Mouse (Mus musculus): ENCODE measurements around the gene Ncf1. TPM values are rescaled to one million over a fixed set of nuclear protein-coding genes. Genes with fewer than 3 reads are reported as not detected.

Ncf1 gene
- polyA plus RNA-seq, 1 experiment from 2014 or later, result 2.8 TPM

- Histone ChIP-seq H3K4me3 (no peak overlapping the region), H3K9ac (no peak overlapping the region), H3K9me3 (no peaks in the 10 kb centered on the region), H3K36me3 (peaks cover 100% of the 10 kb centered on the region), H3K27me3 (no peaks in the 10 kb centered on the region), H3K4me2 (replicated peaks) (no peak overlapping the region), H3K27ac (no peak overlapping the region), H3K4me1 (no peaks in the 10 kb centered on the region)
- no peak for ATAC-seq (ENCODE audit: low FRiP score, low read depth)
- 85% methylated on average over 5 of the region's 5 CpGs for WGBS
Measured at GRCm38 (mm10) chr5:134241831-134242230, 12.4 kb upstream of the Ncf1 start.

GRCm38 (mm10) chr5:134237936-134238760, 8.7 kb upstream of the Ncf1 start:
- ATAC-seq (ENCODE audit: low FRiP score, low read depth), result no peak

GRCm38 (mm10) chr5:134237508-134237907, 8.1 kb upstream of the Ncf1 start:
- Histone ChIP-seq H3K27me3 (no peaks in the 10 kb centered on the region), H3K36me3 (peaks cover 70% of the 10 kb centered on the region), H3K9ac (no peak overlapping the region), H3K9me3 (no peaks in the 10 kb centered on the region), H3K4me3 (no peak overlapping the region), H3K4me2 (replicated peaks) (no peak overlapping the region), H3K4me1 (peaks cover 42% of the 10 kb centered on the region), H3K27ac (no peak overlapping the region)
- no peak for ATAC-seq (ENCODE audit: low FRiP score, low read depth)
- WGBS, result 94% methylated on average over 11 of the region's 11 CpGs

More at GRCm38 (mm10) chr5:134237936-134238760, 8.7 kb upstream of the Ncf1 start:
- H3K9ac ChIP-seq, result no peak overlapping the region
- 91% methylated on average over 28 of the region's 28 CpGs for WGBS
- H3K27ac ChIP-seq, result no peak overlapping the region
- peaks cover 35% of the 10 kb centered on the region for H3K4me1 ChIP-seq
- peaks cover 77% of the 10 kb centered on the region for H3K36me3 ChIP-seq
- H3K4me2 ChIP-seq (replicated peaks), result no peak overlapping the region
- no peaks in the 10 kb centered on the region for H3K9me3 ChIP-seq
- H3K27me3 ChIP-seq, result no peaks in the 10 kb centered on the region
- H3K4me3 ChIP-seq, result no peak overlapping the region

GRCm38 (mm10) chr5:134236796-134237195, 7.4 kb upstream of the Ncf1 start:
- no peaks in the 10 kb centered on the region for H3K27me3 ChIP-seq
- ATAC-seq (ENCODE audit: low FRiP score, low read depth), result no peak
- no peaks in the 10 kb centered on the region for H3K9me3 ChIP-seq
- H3K4me3 ChIP-seq, result no peak overlapping the region
- H3K4me2 ChIP-seq (replicated peaks), result no peak overlapping the region
- peaks cover 47% of the 10 kb centered on the region for H3K4me1 ChIP-seq
- WGBS, result 81% methylated on average over 6 of the region's 6 CpGs
- H3K9ac ChIP-seq, result no peak overlapping the region
- peaks cover 63% of the 10 kb centered on the region for H3K36me3 ChIP-seq
- H3K27ac ChIP-seq, result no peak overlapping the region

DNA sequence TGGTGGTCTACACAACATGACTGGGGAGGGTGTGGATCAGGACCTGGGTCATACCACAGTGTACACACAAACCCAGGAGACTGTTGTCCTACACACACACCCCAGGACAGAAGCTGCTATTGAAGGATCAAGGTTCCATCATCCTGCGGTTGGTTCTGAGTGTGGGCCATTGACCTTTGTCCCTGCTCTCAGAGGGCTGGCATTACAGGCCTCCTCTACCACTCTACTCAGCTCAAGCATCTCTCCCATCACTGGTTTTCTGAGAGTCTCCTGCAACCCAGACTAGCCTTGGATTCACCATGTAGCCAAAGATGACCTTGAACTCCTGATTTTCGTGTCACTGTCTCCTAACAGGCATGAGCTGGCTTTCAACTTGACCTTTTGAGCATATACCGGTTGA, 6.8 kb upstream of the Ncf1 start:
- H3K27ac ChIP-seq, result peak overlapping the region; percentile 6; the same call in 1 of the 2 replicates
- H3K36me3 ChIP-seq, result peaks cover 58% of the 10 kb centered on the region
- WGBS, result 87% methylated on average over 3 of the region's 3 CpGs

DNA sequence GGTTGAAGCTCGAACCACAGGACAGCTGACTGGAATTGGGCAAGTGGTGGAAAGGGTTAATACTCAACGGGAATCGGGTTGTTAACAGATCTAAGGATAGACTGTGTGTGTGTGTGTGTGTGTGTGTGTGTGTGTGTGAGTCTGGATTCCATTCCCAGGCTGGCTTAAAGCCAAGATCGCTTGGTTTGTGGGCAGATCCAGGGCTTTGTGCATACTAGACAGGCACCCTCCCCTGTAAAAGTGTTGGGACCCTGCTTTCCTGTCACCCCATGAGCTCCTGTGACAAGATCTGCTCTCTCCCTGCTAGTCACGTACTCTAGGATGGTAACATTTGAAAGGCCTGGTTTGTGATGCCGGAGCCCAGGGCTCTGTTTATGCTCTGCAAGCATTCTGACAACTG, 5.7 kb upstream of the Ncf1 start:
- H3K27me3 ChIP-seq, result no peaks in the 10 kb centered on the region
- H3K36me3 ChIP-seq, result peaks cover 46% of the 10 kb centered on the region
- ATAC-seq (ENCODE audit: low FRiP score, low read depth), result peak; percentile 20; the same call in 1 of the 2 replicates
- no peaks in the 10 kb centered on the region for H3K9me3 ChIP-seq
- no peak overlapping the region for H3K4me3 ChIP-seq
- peak overlapping the region; percentile 82 for H3K27ac ChIP-seq
- H3K4me2 ChIP-seq (replicated peaks), result no peak overlapping the region
- peak overlapping the region; percentile 35; the same call in 1 of the 2 replicates for H3K9ac ChIP-seq
- 14% methylated on average over 6 of the region's 6 CpGs for WGBS
- H3K4me1 ChIP-seq, result peaks cover 47% of the 10 kb centered on the region

More for the DNA sequence above, 6.8 kb upstream of the Ncf1 start:
- H3K4me1 ChIP-seq, result peaks cover 47% of the 10 kb centered on the region
- ATAC-seq (ENCODE audit: low FRiP score, low read depth), result no peak
- no peak overlapping the region for H3K4me2 ChIP-seq (replicated peaks)
- no peaks in the 10 kb centered on the region for H3K27me3 ChIP-seq
- H3K4me3 ChIP-seq, result no peak overlapping the region
- H3K9ac ChIP-seq, result no peak overlapping the region
- no peaks in the 10 kb centered on the region for H3K9me3 ChIP-seq

DNA sequence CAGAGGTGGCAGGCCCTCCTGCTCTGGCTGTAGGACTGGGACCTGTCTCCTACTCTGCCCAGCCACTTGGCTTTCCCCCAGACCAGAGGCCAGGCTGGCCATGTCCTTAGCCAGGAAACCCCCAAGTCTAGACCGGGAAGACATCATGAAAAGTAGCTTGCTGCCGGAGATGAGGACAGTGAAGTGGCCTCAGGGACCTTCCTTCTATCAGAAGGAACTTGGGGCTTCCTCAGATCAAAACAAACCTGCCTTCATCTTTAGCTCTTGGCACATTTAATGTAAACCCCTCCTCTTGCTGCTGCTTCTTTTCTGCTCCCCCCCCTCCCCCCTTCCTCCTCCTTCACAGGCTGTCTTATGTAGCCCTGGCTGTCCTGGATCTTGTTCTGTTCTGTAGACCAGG, 4.8 kb upstream of the Ncf1 start:
- peak overlapping the region; percentile 6; the same call in 1 of the 2 replicates for H3K27ac ChIP-seq
- H3K27me3 ChIP-seq, result no peaks in the 10 kb centered on the region
- no peak overlapping the region for H3K4me2 ChIP-seq (replicated peaks)
- no peak for ATAC-seq (ENCODE audit: low FRiP score, low read depth)
- H3K4me1 ChIP-seq, result peaks cover 47% of the 10 kb centered on the region
- H3K9ac ChIP-seq, result no peak overlapping the region
- 57% methylated on average over 2 of the region's 2 CpGs for WGBS
- no peak overlapping the region for H3K4me3 ChIP-seq
- no peaks in the 10 kb centered on the region for H3K9me3 ChIP-seq
- peaks cover 37% of the 10 kb centered on the region for H3K36me3 ChIP-seq

DNA sequence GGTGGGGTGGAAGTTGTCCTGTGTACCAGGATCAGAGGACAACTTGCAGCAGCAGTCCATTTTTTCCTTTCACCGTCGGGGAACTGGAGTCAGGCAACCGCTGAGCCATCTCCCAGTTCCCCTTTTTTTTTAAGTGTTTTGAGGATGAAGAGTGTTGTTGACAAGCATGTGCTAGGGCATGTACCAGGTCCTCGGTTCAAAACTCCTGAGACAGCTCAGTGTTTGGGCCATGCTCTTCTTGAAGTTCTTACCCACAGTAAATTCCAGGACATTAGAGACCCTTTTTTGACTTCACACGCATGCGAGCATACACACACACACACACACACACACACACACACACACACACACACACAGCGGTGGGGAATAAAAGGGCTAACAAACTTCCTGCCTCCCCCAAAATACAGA, 3.8 kb upstream of the Ncf1 start:
- no peak for ATAC-seq (ENCODE audit: low FRiP score, low read depth)
- H3K4me1 ChIP-seq, result peaks cover 47% of the 10 kb centered on the region
- H3K4me3 ChIP-seq, result no peak overlapping the region
- H3K27me3 ChIP-seq, result no peaks in the 10 kb centered on the region
- peaks cover 28% of the 10 kb centered on the region for H3K36me3 ChIP-seq
- no peak overlapping the region for H3K9ac ChIP-seq
- H3K9me3 ChIP-seq, result no peaks in the 10 kb centered on the region
- no peak overlapping the region for H3K4me2 ChIP-seq (replicated peaks)
- no peak overlapping the region for H3K27ac ChIP-seq
- 31% methylated on average over 7 of the region's 7 CpGs for WGBS

GRCm38 (mm10) chr5:134232568-134232967, 3.1 kb upstream of the Ncf1 start:
- no peak overlapping the region for H3K4me3 ChIP-seq
- ATAC-seq (ENCODE audit: low FRiP score, low read depth), result no peak
- H3K36me3 ChIP-seq, result peaks cover 21% of the 10 kb centered on the region
- H3K4me1 ChIP-seq, result peaks cover 47% of the 10 kb centered on the region
- WGBS, result 13% methylated on average over 7 of the region's 7 CpGs
- H3K27me3 ChIP-seq, result no peaks in the 10 kb centered on the region
- H3K27ac ChIP-seq, result no peak overlapping the region
- H3K4me2 ChIP-seq (replicated peaks), result no peak overlapping the region
- no peak overlapping the region for H3K9ac ChIP-seq
- H3K9me3 ChIP-seq, result no peaks in the 10 kb centered on the region

GRCm38 (mm10) chr5:134232111-134232510, 2.7 kb upstream of the Ncf1 start:
- no peak for ATAC-seq (ENCODE audit: low FRiP score, low read depth)
- Histone ChIP-seq H3K9me3 (no peaks in the 10 kb centered on the region), H3K27me3 (no peaks in the 10 kb centered on the region), H3K9ac (no peak overlapping the region), H3K4me3 (no peak overlapping the region), H3K27ac (no peak overlapping the region), H3K4me2 (replicated peaks) (no peak overlapping the region), H3K4me1 (peaks cover 50% of the 10 kb centered on the region), H3K36me3 (peaks cover 16% of the 10 kb centered on the region)
- 54% methylated on average over 6 of the region's 6 CpGs for WGBS

DNA sequence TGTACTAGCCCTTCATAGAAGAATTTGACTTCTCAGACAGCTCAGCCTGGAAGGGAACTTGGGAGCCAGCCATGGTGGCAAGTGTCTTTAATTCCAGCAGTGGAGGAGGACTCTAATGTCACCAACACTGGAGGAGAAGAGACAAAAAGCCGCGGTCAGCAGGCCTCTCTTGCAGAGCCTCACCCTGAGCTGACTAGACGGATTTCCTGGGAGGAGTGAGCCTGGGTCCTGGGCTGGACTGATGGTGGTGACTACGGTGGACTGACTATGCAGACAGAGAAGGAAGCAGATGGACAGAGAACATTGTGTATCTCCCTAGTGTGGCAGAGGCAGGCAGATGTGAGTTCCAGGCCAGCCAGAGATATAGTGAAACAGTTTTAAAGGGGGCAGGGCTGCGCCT, 2.0 kb upstream of the Ncf1 start:
- Histone ChIP-seq H3K4me1 (peaks cover 53% of the 10 kb centered on the region), H3K36me3 (peaks cover 9% of the 10 kb centered on the region), H3K9me3 (no peaks in the 10 kb centered on the region), H3K4me3 (no peak overlapping the region), H3K9ac (no peak overlapping the region), H3K4me2 (replicated peaks) (no peak overlapping the region), H3K27ac (no peak overlapping the region), H3K27me3 (no peaks in the 10 kb centered on the region)
- no peak for ATAC-seq (ENCODE audit: low FRiP score, low read depth)
- WGBS, result 82% methylated on average over 5 of the region's 5 CpGs

DNA sequence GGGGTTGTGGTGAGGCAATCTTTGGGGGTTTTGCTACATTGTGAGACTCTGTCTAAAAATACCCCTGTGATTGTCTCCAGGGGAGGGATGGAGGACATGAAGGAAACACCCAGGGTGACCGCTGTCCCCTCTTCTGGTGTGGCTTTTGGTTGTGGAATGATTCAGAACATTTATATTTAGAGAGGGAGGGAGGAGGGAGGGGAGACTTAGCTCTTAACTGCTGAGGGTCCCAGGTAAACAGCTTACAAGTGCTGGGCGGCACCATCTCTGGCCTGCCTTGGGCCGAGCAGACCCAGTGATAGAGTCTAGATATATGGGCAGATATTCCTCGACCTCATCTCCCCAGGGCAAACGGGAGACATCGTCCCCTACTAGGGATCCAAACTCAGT, 1.2 kb downstream of the Ncf1 start:
- H3K27ac ChIP-seq, result no peak overlapping the region
- H3K4me2 ChIP-seq (replicated peaks), result no peak overlapping the region
- H3K4me1 ChIP-seq, result peaks cover 27% of the 10 kb centered on the region
- no peak overlapping the region for H3K4me3 ChIP-seq
- H3K9me3 ChIP-seq, result no peaks in the 10 kb centered on the region
- 83% methylated on average over 6 of the region's 6 CpGs for WGBS
- ATAC-seq (ENCODE audit: low FRiP score, low read depth), result no peak
- no peak overlapping the region for H3K9ac ChIP-seq
- no peaks in the 10 kb centered on the region for H3K36me3 ChIP-seq
- peaks cover 3% of the 10 kb centered on the region; the same call in 1 of the 2 replicates for H3K27me3 ChIP-seq

All from limb, embryonic 13.5 days (tissue).